Mouse (Mus musculus) lung, embryonic 15.5 days (tissue): ENCODE data around the gene Slc15a4. TPM values are rescaled to one million over a fixed set of nuclear protein-coding genes. Genes with fewer than 3 reads are reported as not detected.

Experiments
- ATAC-seq: fragments of 200-750 bp; cut with Nextera tagmentation; 2 replicates; pipeline ENCODE4 v1.8.0; 2017; ENCODE audit warnings: moderate number of reproducible peaks, borderline replicate concordance; ENCODE audit not compliant: low FRiP score, low TSS enrichment; ENCODE audit errors: extremely low read depth
- H3K27ac ChIP-seq: fragments of 300-500 bp; sonication (generic); 2 replicates; pipeline ENCODE4 v1.5.1; 2015; ENCODE audit warnings: moderate library complexity, mild to moderate bottlenecking, inconsistent platforms
- H3K27me3 ChIP-seq: fragments of 300-500 bp; sonication (generic); 2 replicates; pipeline ENCODE4 v1.6.1; 2015; ENCODE audit warnings: inconsistent platforms
- H3K36me3 ChIP-seq: fragments of 300-500 bp; sonication (generic); 2 replicates; pipeline ENCODE4 v1.6.1; 2015; ENCODE audit warnings: inconsistent platforms
- H3K4me1 ChIP-seq: fragments of 300-500 bp; sonication (generic); 2 replicates; pipeline ENCODE4 v1.6.1; 2015; ENCODE audit warnings: inconsistent platforms
- H3K4me2 ChIP-seq: fragments of 300-500 bp; sonication (generic); 2 replicates; pipeline ENCODE4 v1.6.1; 2015; ENCODE audit warnings: inconsistent platforms, mild to moderate bottlenecking, moderate library complexity
- H3K4me3 ChIP-seq: fragments of 300-500 bp; sonication (generic); 2 replicates; pipeline ENCODE4 v1.5.1; 2015; ENCODE audit warnings: mild to moderate bottlenecking, inconsistent platforms
- H3K9ac ChIP-seq: fragments of 300-500 bp; sonication (generic); 2 replicates; pipeline ENCODE4 v1.6.1; 2015; ENCODE audit warnings: inconsistent platforms
- H3K9me3 ChIP-seq: fragments of 300-500 bp; sonication (generic); 2 replicates; pipeline ENCODE4 v1.6.1; 2016; ENCODE audit warnings: inconsistent platforms
- WGBS: fragments of 180-500 bp; shearing (Covaris S2); methylation state at CpG from one replicate; pipeline ENCODE4 v1.1.7; 2015; 5-methylcytosine and 5-hydroxymethylcytosine counted together
- polyA plus RNA-seq: library from polyadenylated mRNA; unstranded; fragments of >200 nt; fragmentation: Nextera tagmentation; extraction: Ambion mirVana; gene quantifications from 2 replicates; pipeline ENCODE4 v1.2.1, GENCODE M21; 2015

Gene Slc15a4
- polyA plus RNA-seq, 1 experiment from 2014 or later: 29.0 TPM

GRCm38 (mm10) chr5:127616884-127617635 is 15.6 kb downstream of the Slc15a4 start:
- peak overlapping the region; percentile 90 for H3K4me2 ChIP-seq
- peak overlapping the region; percentile 96 for H3K4me3 ChIP-seq
- peak overlapping the region; percentile 84 for H3K27ac ChIP-seq
- peaks cover 27% of the 10 kb centered on the region for H3K4me1 ChIP-seq
- H3K9ac ChIP-seq: peak overlapping the region; percentile 97
- no peaks in the 10 kb centered on the region for H3K9me3 ChIP-seq
- H3K36me3 ChIP-seq: no peaks in the 10 kb centered on the region
- under 1% methylated on average over 78 of the region's 91 CpGs for WGBS
- ATAC-seq: peak; percentile 93
- no peaks in the 10 kb centered on the region for H3K27me3 ChIP-seq

GRCm38 (mm10) chr5:127616151-127616550 is 16.5 kb downstream of the Slc15a4 start:
- Histone ChIP-seq H3K36me3 (no peaks in the 10 kb centered on the region), H3K4me2 (peak overlapping the region; percentile 90), H3K4me1 (peaks cover 33% of the 10 kb centered on the region), H3K27ac (no peak overlapping the region), H3K9ac (peak overlapping the region; percentile 97), H3K4me3 (peak overlapping the region; percentile 96), H3K9me3 (no peaks in the 10 kb centered on the region), H3K27me3 (no peaks in the 10 kb centered on the region)
- no peak for ATAC-seq
- 18% methylated on average over 5 of the region's 5 CpGs for WGBS

DNA sequence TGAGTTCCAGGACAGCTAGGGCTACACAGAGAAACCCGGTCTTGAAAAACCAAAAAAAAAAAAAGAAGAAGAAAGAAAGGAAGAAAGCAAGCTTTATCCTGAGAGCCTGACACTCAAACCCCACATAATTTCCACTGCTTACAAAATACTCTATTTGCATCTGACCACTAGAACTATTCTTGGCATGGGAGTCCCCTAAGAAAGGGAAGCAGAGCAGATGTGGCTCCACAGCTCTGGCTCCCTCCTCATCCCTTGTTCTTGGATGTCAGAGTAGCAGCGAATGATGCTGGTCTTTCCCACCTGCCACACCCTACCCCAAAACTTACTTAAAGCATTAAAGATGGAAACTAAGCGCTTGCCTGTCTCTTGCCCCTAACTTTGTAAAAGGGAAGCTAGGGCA is 17.2 kb downstream of the Slc15a4 start:
- Histone ChIP-seq H3K4me1 (peaks cover 38% of the 10 kb centered on the region), H3K36me3 (no peaks in the 10 kb centered on the region), H3K27ac (no peak overlapping the region), H3K9me3 (no peaks in the 10 kb centered on the region), H3K9ac (peak overlapping the region; percentile 97; the same call in 1 of the 2 replicates), H3K4me2 (peak overlapping the region; percentile 90), H3K4me3 (peak overlapping the region; percentile 96), H3K27me3 (no peaks in the 10 kb centered on the region)
- WGBS: 65% methylated on average over 3 of the region's 3 CpGs
- ATAC-seq: no peak

GRCm38 (mm10) chr5:127612397-127612796 is 20.3 kb downstream of the Slc15a4 start:
- Histone ChIP-seq H3K27me3 (no peaks in the 10 kb centered on the region), H3K27ac (no peak overlapping the region), H3K4me1 (peaks cover 38% of the 10 kb centered on the region), H3K4me2 (no peak overlapping the region), H3K36me3 (peaks cover 13% of the 10 kb centered on the region; the same call in 1 of the 2 replicates), H3K4me3 (no peak overlapping the region), H3K9ac (no peak overlapping the region), H3K9me3 (no peaks in the 10 kb centered on the region)
- ATAC-seq: no peak
- 93% methylated on average over 6 of the region's 6 CpGs for WGBS

- no peak overlapping the region for H3K27ac ChIP-seq
- no peak overlapping the region for H3K4me2 ChIP-seq
- H3K4me1 ChIP-seq: peaks cover 38% of the 10 kb centered on the region
- H3K4me3 ChIP-seq: no peak overlapping the region
- 81% methylated on average over 1 of the region's 1 CpGs for WGBS
- ATAC-seq: no peak
- no peak overlapping the region for H3K9ac ChIP-seq
- H3K9me3 ChIP-seq: no peaks in the 10 kb centered on the region
- no peaks in the 10 kb centered on the region for H3K27me3 ChIP-seq
- H3K36me3 ChIP-seq: peaks cover 16% of the 10 kb centered on the region; the same call in 1 of the 2 replicates
Measured at GRCm38 (mm10) chr5:127611881-127612280, 20.8 kb downstream of the Slc15a4 start.

DNA sequence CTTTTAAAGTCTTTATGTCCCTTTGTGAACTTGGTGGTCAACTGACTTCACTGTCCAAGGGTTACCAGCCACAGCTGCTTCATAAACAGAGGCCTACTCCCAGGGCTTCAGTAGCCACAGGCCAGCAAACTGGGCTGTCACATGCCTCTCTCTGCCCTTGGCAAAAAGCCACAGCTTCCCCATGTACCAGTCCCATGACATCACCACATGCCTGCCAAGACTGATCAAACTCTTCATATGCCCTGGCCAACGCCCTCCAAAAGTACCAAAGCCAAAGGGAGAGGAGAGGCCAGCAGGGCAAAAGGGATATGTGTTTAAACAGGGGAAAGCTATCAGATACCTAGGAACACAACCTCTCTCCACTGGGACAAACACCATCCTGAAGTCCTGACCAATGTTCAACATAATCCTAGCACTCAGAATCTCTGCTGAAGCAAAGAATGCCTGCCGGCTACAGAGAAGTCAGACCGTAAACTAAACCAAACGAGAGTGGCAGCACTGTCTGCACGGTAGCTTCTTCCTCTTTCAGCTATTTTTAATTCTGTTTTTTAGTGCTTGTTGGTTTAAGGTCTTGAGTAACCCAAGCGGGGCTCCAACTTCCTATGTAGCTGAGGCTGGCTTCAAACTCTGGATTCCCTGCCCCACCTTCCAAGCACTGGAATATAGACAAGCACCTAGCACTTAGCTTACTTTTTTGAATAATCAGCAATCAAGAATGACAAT is 21.7 kb downstream of the Slc15a4 start:
- 63% methylated on average over 6 of the region's 6 CpGs for WGBS
- Histone ChIP-seq H3K9ac (no peak overlapping the region), H3K9me3 (no peaks in the 10 kb centered on the region), H3K4me3 (no peak overlapping the region), H3K36me3 (peaks cover 17% of the 10 kb centered on the region), H3K4me1 (peaks cover 33% of the 10 kb centered on the region), H3K4me2 (no peak overlapping the region), H3K27me3 (no peaks in the 10 kb centered on the region), H3K27ac (no peak overlapping the region)
- ATAC-seq: 0 out of 2 replicates have a peak, but pooled peaks have one; percentile 25

DNA sequence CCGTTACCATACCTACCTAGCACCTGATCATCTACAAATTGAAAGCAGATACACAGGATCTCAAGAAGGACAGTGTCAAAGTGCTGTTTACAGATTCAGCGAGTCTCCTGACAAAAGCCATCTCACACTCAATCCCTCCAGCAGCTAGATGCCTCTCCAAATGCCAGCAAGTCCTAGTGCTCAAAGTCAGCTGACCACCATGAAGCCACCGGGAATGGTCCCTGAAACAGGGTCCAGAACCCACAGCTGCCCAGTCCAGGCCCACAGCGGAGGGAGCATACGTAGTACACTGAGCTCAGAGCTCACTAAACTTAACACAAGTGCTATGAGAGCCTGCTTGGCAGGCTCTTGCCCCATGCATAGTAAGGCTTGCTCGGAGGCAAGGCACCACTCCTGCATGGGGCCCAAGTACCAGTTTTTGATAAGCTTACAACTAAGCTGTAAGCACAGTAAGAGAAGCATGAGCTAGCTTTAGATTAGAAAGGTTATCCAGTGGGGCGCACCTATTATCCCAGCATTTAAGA is 23.4 kb downstream of the Slc15a4 start:
- Histone ChIP-seq H3K9me3 (no peaks in the 10 kb centered on the region), H3K4me3 (no peak overlapping the region), H3K4me2 (no peak overlapping the region), H3K27me3 (no peaks in the 10 kb centered on the region), H3K4me1 (peaks cover 16% of the 10 kb centered on the region), H3K36me3 (peaks cover 30% of the 10 kb centered on the region), H3K9ac (no peak overlapping the region), H3K27ac (no peak overlapping the region)
- ATAC-seq: no peak
- 72% methylated on average over 7 of the region's 7 CpGs for WGBS

DNA sequence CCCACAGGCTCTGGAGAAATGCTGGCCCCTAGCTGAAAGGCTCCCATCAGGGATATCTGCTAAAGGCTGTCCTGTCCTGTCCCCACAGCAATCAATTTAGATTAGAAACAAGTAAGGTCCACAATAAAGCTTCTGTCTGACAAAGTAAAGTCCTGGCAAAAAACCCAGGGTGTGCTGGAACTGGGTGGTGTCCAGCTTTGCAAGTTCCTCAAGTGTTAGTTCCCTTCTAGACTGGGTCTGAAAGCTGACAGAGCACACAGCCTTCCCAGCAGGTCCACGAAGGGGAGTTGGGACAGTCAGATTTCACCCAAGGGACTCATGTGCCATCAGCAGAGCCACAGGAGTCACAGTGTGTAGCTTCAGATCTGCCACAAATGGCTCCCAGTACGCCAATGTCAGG is 25.2 kb downstream of the Slc15a4 start:
- Histone ChIP-seq H3K27ac (no peak overlapping the region), H3K4me3 (no peak overlapping the region), H3K27me3 (no peaks in the 10 kb centered on the region), H3K9ac (no peak overlapping the region), H3K36me3 (peaks cover 47% of the 10 kb centered on the region), H3K4me1 (peaks cover 11% of the 10 kb centered on the region; the same call in 1 of the 2 replicates), H3K4me2 (no peak overlapping the region), H3K9me3 (no peaks in the 10 kb centered on the region)
- 84% methylated on average over 2 of the region's 2 CpGs for WGBS
- ATAC-seq: no peak

DNA sequence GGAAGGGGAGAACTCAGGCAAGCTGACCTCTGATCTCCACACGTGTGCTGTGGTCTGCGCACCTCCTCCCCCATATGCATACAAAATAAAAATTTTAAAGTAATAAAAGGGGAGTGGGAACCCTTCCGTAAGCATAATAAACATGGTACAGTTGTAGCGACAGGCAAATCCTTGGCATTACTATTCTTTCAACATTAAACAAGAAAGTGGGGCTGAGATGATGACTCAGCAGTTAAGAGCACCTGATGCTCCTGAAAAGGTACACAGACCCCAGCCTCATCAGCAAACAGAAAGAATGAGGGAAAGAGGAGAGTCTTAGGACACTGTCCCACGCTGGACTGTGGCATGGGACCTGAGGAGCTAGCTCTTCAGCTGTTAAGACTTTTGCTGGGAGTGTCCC is 29.7 kb downstream of the Slc15a4 start:
- no peaks in the 10 kb centered on the region for H3K9me3 ChIP-seq
- ATAC-seq: no peak
- no peak overlapping the region for H3K4me2 ChIP-seq
- H3K4me1 ChIP-seq: no peaks in the 10 kb centered on the region
- no peak overlapping the region for H3K4me3 ChIP-seq
- no peak overlapping the region for H3K27ac ChIP-seq
- 85% methylated on average over 5 of the region's 5 CpGs for WGBS
- no peaks in the 10 kb centered on the region for H3K27me3 ChIP-seq
- peaks cover 81% of the 10 kb centered on the region for H3K36me3 ChIP-seq
- H3K9ac ChIP-seq: no peak overlapping the region

GRCm38 (mm10) chr5:127596862-127597261 is 35.8 kb downstream of the Slc15a4 start:
- Histone ChIP-seq H3K4me2 (no peak overlapping the region), H3K27ac (no peak overlapping the region), H3K27me3 (no peaks in the 10 kb centered on the region), H3K4me1 (no peaks in the 10 kb centered on the region), H3K4me3 (no peak overlapping the region), H3K9me3 (no peaks in the 10 kb centered on the region), H3K9ac (no peak overlapping the region), H3K36me3 (peaks cover 93% of the 10 kb centered on the region)
- WGBS: 87% methylated on average over 7 of the region's 7 CpGs
- ATAC-seq: no peak

GRCm38 (mm10) chr5:127595676-127596075 is 37.0 kb downstream of the Slc15a4 start:
- H3K4me2 ChIP-seq: no peak overlapping the region
- H3K4me3 ChIP-seq: no peak overlapping the region
- H3K36me3 ChIP-seq: peaks cover 87% of the 10 kb centered on the region
- no peaks in the 10 kb centered on the region for H3K4me1 ChIP-seq
- H3K27me3 ChIP-seq: no peaks in the 10 kb centered on the region
- no peak overlapping the region for H3K27ac ChIP-seq
- no peaks in the 10 kb centered on the region for H3K9me3 ChIP-seq
- 90% methylated on average over 3 of the region's 3 CpGs for WGBS
- H3K9ac ChIP-seq: no peak overlapping the region
- no peak for ATAC-seq

- no peaks in the 10 kb centered on the region for H3K9me3 ChIP-seq
- H3K4me2 ChIP-seq: no peak overlapping the region
- ATAC-seq: no peak
- H3K27me3 ChIP-seq: no peaks in the 10 kb centered on the region
- H3K27ac ChIP-seq: no peak overlapping the region
- H3K36me3 ChIP-seq: peaks cover 60% of the 10 kb centered on the region
- no peak overlapping the region for H3K9ac ChIP-seq
- H3K4me1 ChIP-seq: no peaks in the 10 kb centered on the region
- 78% methylated on average over 6 of the region's 6 CpGs for WGBS
- H3K4me3 ChIP-seq: no peak overlapping the region
Measured at GRCm38 (mm10) chr5:127592854-127593253, 39.8 kb downstream of the Slc15a4 start.
